Mouse (Mus musculus): Measurements from ENCODE around the gene Alkbh5.

The Alkbh5 gene

GRCm38 (mm10) chr11:60536180-60536858 lies at the start of gene Alkbh5:
Gene Alkbh5 (plus strand): TSS chr11:60536381.
- DNase-seq (ENCODE audit: extremely low spot score, low spot score), result peak; percentile 58

DNA sequence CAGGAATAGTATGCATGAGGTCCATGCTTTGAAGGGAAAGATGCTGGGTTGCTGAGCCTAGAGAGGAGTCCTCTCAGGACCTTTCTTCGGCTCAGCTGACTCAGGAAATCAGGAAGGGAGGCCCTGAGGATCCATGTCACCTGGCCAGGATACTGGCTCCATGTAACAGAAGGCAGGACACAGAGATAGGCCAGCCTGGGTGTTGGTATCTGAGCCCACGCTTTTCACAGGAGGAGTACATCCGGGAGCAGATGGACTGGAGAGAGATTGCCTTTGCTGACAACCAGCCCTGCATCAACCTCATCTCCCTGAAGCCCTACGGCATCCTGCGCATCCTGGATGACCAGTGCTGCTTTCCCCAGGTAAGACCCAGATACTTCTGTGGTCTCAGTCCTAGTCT lies 43.5 kb upstream of the Alkbh5 start:
- DNase-seq (ENCODE audit: extremely low spot score, low spot score), result no peak

DNA sequence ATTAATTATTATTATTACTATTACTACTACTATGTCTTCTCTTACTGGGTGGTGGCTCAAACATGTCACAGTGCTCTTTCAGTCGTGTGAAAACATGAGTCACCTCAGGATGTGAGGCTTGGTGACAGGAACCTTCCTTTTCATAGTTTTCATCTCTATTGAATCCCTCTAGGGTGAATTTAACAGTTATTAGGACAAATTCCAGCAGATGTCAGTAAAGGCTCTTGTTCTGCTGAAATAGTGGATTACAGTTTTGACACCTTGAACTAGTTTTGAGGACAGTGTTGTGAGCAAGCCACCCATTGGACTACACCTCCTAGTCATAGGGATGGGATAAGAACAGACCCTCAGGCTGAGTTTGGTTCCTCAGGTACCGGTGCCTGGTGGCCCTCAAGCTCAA lies 40.5 kb upstream of the Alkbh5 start:
- DNase-seq (ENCODE audit: extremely low spot score, low spot score), result no peak

- no peak for DNase-seq (ENCODE audit: extremely low spot score, low spot score)
Observed at GRCm38 (mm10) chr11:60507281-60507680, 28.9 kb upstream of the Alkbh5 start.

DNA sequence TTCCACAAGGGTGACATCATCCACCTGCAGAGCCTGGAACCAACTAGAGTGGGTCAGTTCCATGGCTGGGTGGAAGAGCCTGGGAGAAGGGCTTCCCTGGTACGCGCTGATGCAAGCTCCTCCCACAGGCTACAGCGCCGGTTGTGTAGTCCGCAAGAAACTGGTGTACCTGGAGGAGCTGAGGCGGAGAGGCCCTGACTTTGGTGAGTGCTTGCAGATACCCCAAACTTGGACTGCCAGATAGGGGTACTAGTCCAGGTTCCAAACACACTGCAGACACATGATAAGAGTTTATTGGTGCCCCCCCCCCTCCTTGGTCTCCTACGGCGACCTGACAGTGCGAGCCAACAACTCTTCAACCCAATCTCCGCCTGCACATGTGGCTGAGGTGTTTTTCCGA lies 27.2 kb upstream of the Alkbh5 start:
- peak; percentile 17 for DNase-seq (ENCODE audit: extremely low spot score, low spot score)

DNA sequence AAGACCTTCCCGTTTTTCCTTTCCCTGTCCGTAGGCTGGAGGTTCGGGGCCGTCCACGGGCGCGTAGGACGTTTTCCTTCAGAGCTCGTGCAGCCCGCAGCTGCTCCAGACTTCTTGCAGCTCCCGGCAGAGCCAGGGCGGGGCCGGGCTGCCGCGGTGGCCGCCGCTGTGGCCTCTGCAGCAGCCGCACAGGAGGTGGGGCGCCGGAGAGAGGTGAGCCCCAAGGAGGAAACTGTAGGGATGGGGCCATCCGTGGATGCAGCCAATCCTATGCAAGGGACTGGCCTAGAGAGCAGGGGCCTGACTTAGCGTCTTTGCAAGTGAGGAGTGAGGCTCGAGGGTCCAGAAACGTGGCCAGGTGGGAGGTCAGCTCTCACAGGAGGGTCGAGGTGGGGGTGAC lies 26.7 kb upstream of the Alkbh5 start:
- no peak for DNase-seq (ENCODE audit: extremely low spot score, low spot score)

GRCm38 (mm10) chr11:60511893-60512292 lies 24.3 kb upstream of the Alkbh5 start:
- DNase-seq (ENCODE audit: extremely low spot score, low spot score), result no peak

DNA sequence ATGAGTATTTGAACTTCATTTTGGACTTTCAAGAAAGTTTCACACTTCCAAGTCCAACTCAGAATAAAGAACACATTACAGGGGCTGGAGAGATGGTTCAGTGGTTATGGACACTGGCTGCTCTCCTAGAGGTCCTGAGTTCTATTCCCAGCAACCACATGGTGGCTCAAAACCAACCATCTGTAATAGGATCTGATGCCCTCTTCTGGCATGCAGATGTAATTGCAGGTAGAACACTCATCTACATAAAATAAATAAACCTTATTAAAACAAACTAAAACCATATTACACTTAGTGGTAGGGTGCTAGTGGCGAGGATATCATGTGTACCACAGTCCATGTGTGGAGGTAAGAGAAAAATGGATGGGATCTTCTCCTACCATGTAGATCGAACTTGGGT lies 23.7 kb upstream of the Alkbh5 start:
- no peak for DNase-seq (ENCODE audit: extremely low spot score, low spot score)

GRCm38 (mm10) chr11:60514941-60515340 lies 21.2 kb upstream of the Alkbh5 start:
- DNase-seq (ENCODE audit: extremely low spot score, low spot score), result no peak

DNA sequence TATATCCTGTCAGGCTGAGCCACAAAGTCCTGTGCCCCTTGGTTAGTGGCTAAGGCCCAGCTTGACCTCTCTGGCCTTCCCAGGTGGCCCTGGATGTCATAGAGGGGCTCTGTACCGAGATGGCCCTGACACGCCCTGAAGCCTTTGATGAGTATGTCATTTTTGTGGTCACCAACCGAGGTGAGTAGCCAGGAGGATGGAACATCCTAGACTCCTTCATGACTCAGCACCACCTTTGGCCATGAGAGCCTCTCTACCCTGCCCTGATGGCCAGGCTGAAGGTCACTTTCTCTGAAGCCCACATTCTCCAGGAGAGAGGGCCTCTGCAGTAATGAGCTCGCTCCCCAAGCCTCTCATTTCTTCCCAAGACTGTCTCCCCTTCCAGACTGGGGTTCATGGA lies 17.9 kb upstream of the Alkbh5 start:
- DNase-seq (ENCODE audit: extremely low spot score, low spot score), result no peak

GRCm38 (mm10) chr11:60522027-60522426 lies 14.2 kb upstream of the Alkbh5 start:
- DNase-seq (ENCODE audit: extremely low spot score, low spot score), result no peak

GRCm38 (mm10) chr11:60522661-60523365 lies 13.4 kb upstream of the Alkbh5 start:
- peak; percentile 16 for DNase-seq (ENCODE audit: extremely low spot score, low spot score)

GRCm38 (mm10) chr11:60526461-60526860 lies 9.7 kb upstream of the Alkbh5 start:
- no peak for DNase-seq (ENCODE audit: extremely low spot score, low spot score)

GRCm38 (mm10) chr11:60535676-60536075 lies 505 bp upstream of the Alkbh5 start:
- DNase-seq (ENCODE audit: extremely low spot score, low spot score), result no peak

DNA sequence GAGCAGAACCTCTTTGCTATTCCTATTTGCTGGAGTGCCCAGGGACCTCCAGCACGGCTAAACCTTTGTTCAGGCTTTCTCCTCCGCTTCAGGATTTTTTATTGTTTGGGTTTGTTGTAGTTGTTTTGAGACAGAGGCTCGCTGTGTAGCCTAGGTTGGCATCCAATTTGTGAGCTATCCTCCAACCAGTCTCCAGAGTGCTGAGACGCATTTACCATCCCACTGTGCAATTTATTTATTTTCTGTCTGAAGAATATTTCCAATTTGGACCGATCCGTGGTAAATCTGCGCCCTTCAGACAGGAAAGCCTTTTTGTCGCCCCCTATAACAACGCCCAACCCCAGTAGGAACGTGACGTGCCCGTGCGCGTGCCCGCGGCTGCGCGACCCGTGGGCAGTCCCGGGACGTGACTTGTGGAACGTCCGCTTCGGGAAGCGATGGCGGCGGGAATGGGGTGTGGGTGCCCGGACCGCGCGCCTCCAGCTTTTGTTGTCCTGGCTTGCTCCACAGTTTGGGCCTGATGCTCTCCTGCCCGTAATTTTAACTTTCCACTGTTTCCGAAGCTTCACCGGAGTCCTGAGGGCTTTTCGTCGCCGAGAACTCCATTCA lies 782 bp downstream of the Alkbh5 start:
- DNase-seq (ENCODE audit: extremely low spot score, low spot score), result peak; percentile 95

- DNase-seq (ENCODE audit: extremely low spot score, low spot score), result peak; percentile 96
Observed at GRCm38 (mm10) chr11:60537468-60538347, 1.5 kb downstream of the Alkbh5 start.

DNA sequence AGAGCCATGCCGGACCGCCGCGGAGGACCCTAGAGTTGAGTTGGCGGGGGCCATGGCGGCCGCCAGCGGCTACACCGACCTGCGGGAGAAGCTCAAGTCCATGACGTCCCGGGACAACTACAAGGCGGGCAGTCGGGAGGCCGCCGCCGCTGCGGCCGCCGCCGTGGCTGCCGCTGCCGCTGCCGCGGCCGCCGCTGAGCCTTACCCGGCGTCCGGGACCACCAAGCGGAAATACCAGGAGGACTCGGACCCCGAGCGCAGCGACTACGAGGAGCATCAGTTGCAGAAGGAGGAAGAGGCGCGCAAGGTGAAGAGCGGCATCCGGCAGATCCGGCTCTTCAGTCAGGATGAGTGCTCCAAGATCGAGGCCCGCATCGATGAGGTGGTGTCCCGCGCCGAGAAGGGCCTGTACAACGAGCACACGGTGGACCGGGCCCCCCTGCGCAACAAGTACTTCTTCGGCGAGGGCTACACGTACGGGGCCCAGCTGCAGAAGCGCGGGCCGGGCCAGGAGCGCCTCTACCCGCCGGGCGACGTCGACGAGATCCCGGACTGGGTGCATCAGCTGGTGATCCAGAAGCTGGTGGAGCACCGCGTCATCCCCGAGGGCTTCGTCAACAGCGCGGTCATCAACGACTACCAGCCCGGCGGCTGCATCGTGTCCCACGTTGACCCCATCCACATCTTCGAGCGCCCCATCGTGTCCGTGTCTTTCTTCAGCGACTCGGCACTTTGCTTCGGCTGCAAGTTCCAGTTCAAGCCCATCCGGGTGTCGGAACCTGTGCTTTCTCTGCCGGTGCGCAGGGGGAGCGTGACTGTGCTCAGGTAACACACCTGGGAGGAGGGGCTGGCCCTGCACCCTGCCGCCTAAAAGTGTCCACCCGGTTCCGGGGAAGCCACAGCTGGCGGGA lies 2.4 kb downstream of the Alkbh5 start:
- DNase-seq (ENCODE audit: extremely low spot score, low spot score), result peak; percentile 61

DNA sequence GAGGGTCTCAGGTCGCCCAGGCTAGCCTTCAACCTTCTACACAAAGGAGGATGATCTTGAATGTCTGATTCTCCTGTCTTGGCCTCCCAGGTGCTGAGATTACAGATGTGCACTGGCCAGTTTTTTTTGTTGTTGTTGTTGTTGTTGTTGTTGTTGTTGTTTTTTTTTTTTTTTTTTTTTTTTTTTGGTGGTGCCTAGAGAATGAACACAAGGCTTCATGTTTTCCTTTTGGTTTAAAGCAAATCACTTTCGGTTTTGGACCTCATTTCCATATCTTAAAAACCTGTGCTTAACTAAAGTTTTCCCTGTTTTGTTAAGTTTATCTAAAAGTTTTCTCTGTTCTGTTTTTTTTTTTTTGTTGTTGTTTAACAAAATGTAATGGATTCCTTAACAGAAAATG lies 3.4 kb downstream of the Alkbh5 start:
- DNase-seq (ENCODE audit: extremely low spot score, low spot score), result no peak

GRCm38 (mm10) chr11:60540002-60540610 lies 3.9 kb downstream of the Alkbh5 start:
- DNase-seq (ENCODE audit: extremely low spot score, low spot score), result no peak

DNA sequence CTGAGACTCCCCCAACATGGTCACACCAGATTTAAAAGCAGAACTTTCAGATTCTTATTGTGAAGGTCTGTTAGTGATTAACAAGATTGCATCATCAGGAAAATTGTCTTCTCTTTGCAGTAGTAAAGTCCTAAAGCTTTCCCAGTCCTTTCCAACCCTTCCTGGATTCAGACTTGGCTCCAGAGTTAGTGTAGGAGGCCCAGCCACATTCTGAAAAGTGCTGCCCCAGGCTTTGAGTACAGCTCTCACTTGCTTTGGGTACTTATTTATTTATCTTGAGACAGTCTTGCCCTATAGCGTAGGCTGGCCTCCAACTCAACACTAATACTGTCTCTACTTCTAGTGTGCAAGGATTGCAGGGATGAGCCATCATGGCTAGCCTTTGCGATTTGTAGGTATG lies 4.6 kb downstream of the Alkbh5 start:
- no peak for DNase-seq (ENCODE audit: extremely low spot score, low spot score)
